Mouse (Mus musculus): ENCODE measurements at regions not wholly inside any gene's neighbourhood (a gene's known extent, or its start where the extent isn't known, plus 50 kb on each side); places are given as distances from the start of the nearest gene placed in this dataset.
"Not testable (repeated sequence)": the region's sequence is repeated elsewhere in the genome, so short reads cannot be mapped to it uniquely, and the experiment has no call there.

DNA sequence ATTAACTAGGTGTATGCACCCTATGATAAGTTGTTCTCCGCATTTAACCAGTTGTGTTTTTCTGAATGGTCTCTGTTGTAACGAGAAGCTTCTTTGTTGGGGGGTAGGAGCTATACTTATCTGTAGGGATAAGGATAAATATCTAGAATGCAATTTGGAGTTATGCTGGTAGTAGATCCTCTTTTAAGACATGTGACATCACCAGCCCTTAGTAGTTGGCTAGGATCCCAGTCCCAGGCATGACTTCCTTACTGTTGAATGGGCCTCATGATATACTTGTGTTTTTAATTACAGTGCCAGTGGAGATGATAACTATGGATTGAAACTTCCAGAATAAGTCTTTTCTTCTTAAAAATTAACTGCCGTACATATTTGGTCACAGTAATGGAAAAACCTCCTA, 118.5 kb upstream of the Inpp4b start (continued):
- TF ChIP-seq MYC (IDR thresholded peaks at IDR 0.05; ENCODE audit: low read depth, low read length) (peak; percentile 62; the same call in 1 of the 2 replicates), CHD2 (IDR thresholded peaks at IDR 0.05; ENCODE audit: low read length) (no peak), RCOR1 (IDR thresholded peaks at IDR 0.05; ENCODE audit: low read depth, low read length) (peak; percentile 46), MEF2A (IDR thresholded peaks at IDR 0.05; ENCODE audit: extremely low read depth, insufficient replicate concordance, low read depth, low read length, poor library complexity, severe bottlenecking) (no peak), RAD21 (IDR thresholded peaks at IDR 0.05; ENCODE audit: low read depth, low read length) (no peak), POLR2A (IDR thresholded peaks at IDR 0.05; ENCODE audit: control insufficient read depth in 1 of 2, insufficient read depth in 1 of 2, low read depth in 1 of 2, low read length in 2 of 2, poor library complexity in 1 of 2) (no peak), TBP (IDR thresholded peaks at IDR 0.05; ENCODE audit: low read depth, low read length) (no peak), CTCF (IDR thresholded peaks at IDR 0.05 in 2 of 3, conservative IDR thresholded peaks at IDR 0.05 in 1 of 3; ENCODE audit: control insufficient read depth in 1 of 3, insufficient read depth in 1 of 3, low read depth in 2 of 3, low read length in 3 of 3, poor library complexity in 1 of 3, severe bottlenecking in 1 of 3) (no peak), SIN3A (IDR thresholded peaks at IDR 0.05; ENCODE audit: low read length) (peak; percentile 55), GABPA (IDR thresholded peaks at IDR 0.05; ENCODE audit: low read depth, low read length) (no peak), USF1 (IDR thresholded peaks at IDR 0.05; ENCODE audit: low read depth, low read length) (peak; percentile 53), SMC3 (IDR thresholded peaks at IDR 0.05; ENCODE audit: low read depth, low read length) (no peak), MAFK (IDR thresholded peaks at IDR 0.05; ENCODE audit: borderline replicate concordance, low read depth, low read length) (no peak), GATA1 (IDR thresholded peaks at IDR 0.05; ENCODE audit: low read depth, low read length) (peak; percentile 85), POLR2AphosphoS2 (IDR thresholded peaks at IDR 0.05; ENCODE audit: low read length) (no peak), MAX (IDR thresholded peaks at IDR 0.05; ENCODE audit: low read length) (peak; percentile 66), ELF1 (IDR thresholded peaks at IDR 0.05; ENCODE audit: low read depth, low read length) (no peak)

DNA sequence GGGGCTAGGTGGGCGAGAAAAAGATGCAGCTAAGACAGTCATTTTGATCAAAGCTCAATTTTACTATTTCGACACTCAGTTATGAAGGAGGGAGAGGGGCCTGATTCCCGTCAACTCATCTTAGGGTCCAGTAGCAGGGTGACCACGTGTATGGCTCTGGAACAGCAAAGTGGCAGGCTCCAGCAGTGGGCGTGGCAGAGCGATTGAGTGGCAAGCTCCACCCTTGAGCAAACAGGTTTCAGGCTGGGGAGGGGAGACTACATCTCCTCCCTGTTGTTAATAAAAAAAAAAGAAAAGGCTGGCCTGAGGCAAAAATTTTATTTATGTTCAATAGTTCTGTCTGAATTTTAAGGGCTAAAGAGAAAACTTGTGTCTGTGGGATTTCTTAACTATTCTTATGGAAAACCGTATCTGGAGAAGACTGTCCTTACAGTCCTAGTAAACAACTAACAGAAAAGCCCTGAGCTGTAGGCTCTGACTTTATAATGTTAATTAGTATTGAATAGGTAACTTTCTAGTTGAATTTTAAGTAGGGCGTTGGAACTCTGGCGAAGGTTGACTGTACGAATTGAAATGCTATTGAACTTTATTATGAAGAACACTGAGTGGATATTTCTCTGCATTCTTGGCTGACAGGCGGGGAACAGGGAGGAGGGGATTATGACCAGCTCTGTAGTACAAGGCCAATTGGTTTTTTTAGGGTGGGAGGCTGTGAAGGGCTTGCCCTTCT, 155.1 kb upstream of the Inpp4b start:
- not testable (repeated sequence) for H3K79me2 ChIP-seq (ENCODE audit: control insufficient read depth, insufficient read depth, low read length, poor library complexity)

DNA sequence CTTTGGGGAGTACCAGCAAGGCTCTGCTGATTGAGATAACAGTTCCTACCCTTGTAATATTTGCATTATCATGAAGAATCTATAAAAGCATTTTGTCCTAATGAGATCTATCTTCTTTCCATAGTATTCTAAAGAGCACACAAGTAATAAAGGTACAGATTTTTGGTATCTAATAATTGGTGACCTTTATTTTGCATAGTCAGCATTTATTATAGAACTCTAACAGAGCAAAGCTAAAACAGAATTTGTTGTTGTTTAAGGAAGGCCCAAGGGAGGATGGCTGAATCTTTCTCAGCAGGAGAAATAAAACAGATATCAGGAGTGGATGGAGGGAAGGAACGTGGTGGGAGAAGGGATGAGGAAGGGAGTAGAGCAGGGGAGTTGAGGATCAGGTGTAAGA, 160.8 kb upstream of the Usp38 start:
- Histone ChIP-seq H3K36me3 (ENCODE audit: control insufficient read depth in 1 of 2, insufficient read depth in 2 of 2, low read length in 2 of 2) (no peaks in the 10 kb centered on the region), H3K4me3 (ENCODE audit: control insufficient read depth in 1 of 2, insufficient read depth in 1 of 2, low read depth in 2 of 2, low read length in 2 of 2) (no peak overlapping the region), H3K9me3 (replicated peaks; ENCODE audit: insufficient read depth, low read length) (no peaks in the 10 kb centered on the region), H3K79me2 (ENCODE audit: control insufficient read depth, insufficient read depth, low read length, poor library complexity) (no peaks in the 10 kb centered on the region), H3K9ac (ENCODE audit: control insufficient read depth, low read depth, low read length, poor library complexity, severe bottlenecking) (no peak overlapping the region), H3K27me3 (ENCODE audit: control insufficient read depth in 1 of 2, insufficient read depth in 2 of 2, low read length in 2 of 2) (no peaks in the 10 kb centered on the region), H3K4me1 (ENCODE audit: control insufficient read depth in 1 of 2, insufficient read depth in 2 of 2, low read length in 2 of 2) (no peaks in the 10 kb centered on the region), H3K27ac (ENCODE audit: control insufficient read depth, low read depth, low read length) (no peak overlapping the region)
- TF ChIP-seq CHD1 (IDR thresholded peaks at IDR 0.05; ENCODE audit: low read depth, low read length) (no peak), CHD2 (IDR thresholded peaks at IDR 0.05; ENCODE audit: low read length) (no peak), MAFK (IDR thresholded peaks at IDR 0.05; ENCODE audit: borderline replicate concordance, low read depth, low read length) (peak; percentile 79; the same call in 1 of the 2 replicates)
- no peak for DNase-seq (ENCODE audit: low read depth, low spot score)

More for the DNA sequence above, 155.1 kb upstream of the Inpp4b start:
- not testable (repeated sequence) for H3K4me3 ChIP-seq (ENCODE audit: control insufficient read depth in 1 of 2, insufficient read depth in 1 of 2, low read depth in 2 of 2, low read length in 2 of 2); H3K9ac ChIP-seq (ENCODE audit: control insufficient read depth, low read depth, low read length, poor library complexity, severe bottlenecking); H3K27ac ChIP-seq (ENCODE audit: control insufficient read depth, low read depth, low read length); H3K9me3 ChIP-seq (replicated peaks; ENCODE audit: insufficient read depth, low read length); H3K36me3 ChIP-seq (ENCODE audit: control insufficient read depth in 1 of 2, insufficient read depth in 2 of 2, low read length in 2 of 2); H3K27me3 ChIP-seq (ENCODE audit: control insufficient read depth in 1 of 2, insufficient read depth in 2 of 2, low read length in 2 of 2); H3K4me1 ChIP-seq (ENCODE audit: control insufficient read depth in 1 of 2, insufficient read depth in 2 of 2, low read length in 2 of 2); DNase-seq (ENCODE audit: low read depth, low spot score)
